Mouse (Mus musculus): ENCODE results near the gene Hat1. TPM values are rescaled to one million over a fixed set of nuclear protein-coding genes. Genes with fewer than 3 reads are reported as not detected.

Gene Hat1
- 0.47 and 0.49 TPM in 2 replicates for polyA plus RNA-seq (2012)

DNA sequence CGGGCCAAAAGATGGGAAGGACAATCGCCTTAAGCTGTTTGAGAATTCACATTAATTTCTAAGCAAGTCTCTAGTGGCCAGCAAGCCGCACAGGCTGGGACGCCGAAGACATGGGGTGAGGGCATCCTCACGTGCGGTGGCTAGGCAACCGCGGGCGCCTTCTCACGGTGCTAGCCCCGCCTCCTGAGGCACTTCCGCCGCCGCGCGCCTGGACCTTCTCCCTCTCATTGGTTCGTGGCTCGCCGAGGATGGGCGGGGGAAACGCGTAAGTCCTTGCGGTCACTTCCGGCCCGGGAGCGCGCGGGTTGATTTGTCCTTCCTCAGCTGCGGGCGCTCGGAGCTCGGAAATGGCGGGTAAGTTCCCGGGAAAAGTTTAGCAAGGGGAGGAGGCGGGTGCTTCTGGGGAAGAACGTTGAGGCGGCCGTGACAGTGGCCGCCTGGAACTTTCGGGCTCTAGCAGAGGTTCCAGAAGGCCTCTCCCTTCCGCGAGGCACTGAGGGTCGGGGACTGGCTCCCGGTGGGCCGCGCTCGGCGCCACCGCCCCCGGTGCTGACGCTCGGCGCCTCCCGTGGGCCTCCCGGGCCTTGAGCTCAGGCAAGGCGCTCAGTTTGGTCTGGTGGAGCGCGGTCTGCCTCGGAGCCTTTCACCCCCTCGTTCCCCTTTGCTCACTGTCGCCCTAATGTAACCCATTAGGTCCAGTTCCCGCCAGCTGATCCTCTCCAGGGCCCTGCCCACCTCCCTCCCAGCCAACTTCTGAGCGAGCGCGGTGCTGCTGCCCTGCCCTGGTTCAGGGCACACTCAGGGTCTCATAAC lies at the start of gene Hat1:
TSS of gene Hat1 (plus strand) at position 8 of the 813 bp plus-strand sequence.
- H3K9me3 ChIP-seq (ENCODE audit: control insufficient read depth, low read length): no peaks in the 10 kb centered on the region
- peak within 1 kb of the TSS; percentile 74 for H3K4me3 ChIP-seq (replicated peaks)
- peaks cover 39% of the 10 kb centered on the region for H3K4me1 ChIP-seq (ENCODE audit: control insufficient read depth)
- no peaks in the 10 kb centered on the region for H3K27me3 ChIP-seq (ENCODE audit: control insufficient read depth)
- TF ChIP-seq TAL1 (IDR thresholded peaks at IDR 0.05; ENCODE audit: low read length): no peak
- no peak for TF ChIP-seq GATA1 (IDR thresholded peaks at IDR 0.05; ENCODE audit: low read length)
- H3K36me3 ChIP-seq (ENCODE audit: control insufficient read depth): peaks cover 31% of the 10 kb centered on the region

DNA sequence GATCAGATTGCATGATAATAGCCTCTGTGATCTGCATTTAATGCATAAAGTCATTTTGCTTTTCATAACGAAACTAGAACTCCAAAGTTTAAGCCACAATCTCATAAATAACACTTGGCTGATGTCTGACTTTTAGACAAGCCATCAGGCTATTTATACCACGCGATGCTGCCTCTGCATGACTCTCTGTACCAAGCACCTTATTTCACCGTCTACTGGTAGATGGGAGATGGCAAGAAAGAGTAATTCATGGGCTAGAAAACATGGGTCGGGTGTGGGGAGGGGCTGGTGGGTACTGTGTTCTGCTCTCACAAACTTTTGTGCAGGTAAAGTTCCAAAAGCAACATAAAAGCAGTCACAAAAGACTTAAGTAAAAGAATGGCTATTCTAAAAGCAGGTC lies 48.6 kb upstream of the Hat1 start:
- TF ChIP-seq TAL1 (IDR thresholded peaks at IDR 0.05; ENCODE audit: low read length) (no peak), GATA1 (IDR thresholded peaks at IDR 0.05; ENCODE audit: low read length) (no peak)
- peaks cover 42% of the 10 kb centered on the region for H3K36me3 ChIP-seq (ENCODE audit: control insufficient read depth)

DNA sequence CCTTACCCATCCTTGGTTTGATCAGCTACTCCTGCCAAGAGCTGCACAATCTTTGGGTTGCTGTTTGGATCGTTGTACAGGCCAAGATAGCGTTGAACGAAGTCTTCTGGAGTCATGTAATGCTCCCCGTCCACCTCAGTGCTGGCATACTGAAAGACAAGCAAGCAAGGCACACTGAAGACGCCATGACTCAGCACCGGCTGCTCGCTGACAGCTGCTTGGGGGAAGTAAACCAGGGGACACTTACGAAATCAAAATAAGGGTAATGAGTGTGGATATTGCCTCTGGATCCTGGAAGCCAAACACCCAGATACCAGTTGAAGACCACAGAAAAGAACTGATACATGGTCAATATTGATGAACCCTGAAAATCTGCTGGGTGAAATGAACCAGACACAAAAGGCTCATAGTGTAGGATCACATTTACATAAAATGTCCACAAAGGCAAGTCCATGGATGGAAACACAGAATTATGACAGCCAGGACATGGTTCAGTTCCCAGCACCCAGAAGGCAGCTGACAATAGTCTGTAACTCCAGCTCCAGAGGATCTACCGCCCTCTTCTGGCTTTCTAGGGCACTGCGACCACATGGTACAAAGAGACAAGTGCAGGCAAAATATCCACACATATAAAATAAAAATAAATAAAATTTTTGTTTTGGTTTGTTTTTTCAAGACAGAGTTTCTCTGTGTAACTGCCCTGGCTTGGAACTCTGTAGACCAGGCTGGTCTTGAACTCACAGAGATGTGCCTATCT lies 44.7 kb upstream of the Hat1 start:
- TF ChIP-seq TAL1 (IDR thresholded peaks at IDR 0.05; ENCODE audit: low read length): no peak
- TF ChIP-seq GATA1 (IDR thresholded peaks at IDR 0.05; ENCODE audit: low read length): no peak
- Histone ChIP-seq H3K4me3 (replicated peaks) (no peak overlapping the region), H3K36me3 (ENCODE audit: control insufficient read depth) (peaks cover 35% of the 10 kb centered on the region), H3K4me1 (ENCODE audit: control insufficient read depth) (no peaks in the 10 kb centered on the region; the same call in 1 of the 2 replicates), H3K27me3 (ENCODE audit: control insufficient read depth) (no peaks in the 10 kb centered on the region), H3K9me3 (ENCODE audit: control insufficient read depth, low read length) (peaks cover 6% of the 10 kb centered on the region)

More for the DNA sequence above, 48.6 kb upstream of the Hat1 start:
- no peaks in the 10 kb centered on the region for H3K27me3 ChIP-seq (ENCODE audit: control insufficient read depth)
- H3K4me3 ChIP-seq (replicated peaks): no peak overlapping the region
- peaks cover 6% of the 10 kb centered on the region for H3K4me1 ChIP-seq (ENCODE audit: control insufficient read depth)
- peaks cover 6% of the 10 kb centered on the region for H3K9me3 ChIP-seq (ENCODE audit: control insufficient read depth, low read length)

GRCm38 (mm10) chr2:71347160-71347559 lies 41.6 kb upstream of the Hat1 start:
- peaks cover 6% of the 10 kb centered on the region for H3K9me3 ChIP-seq (ENCODE audit: control insufficient read depth, low read length)
- no peak overlapping the region for H3K4me3 ChIP-seq (replicated peaks)
- H3K27me3 ChIP-seq (ENCODE audit: control insufficient read depth): no peaks in the 10 kb centered on the region
- no peak for TF ChIP-seq TAL1 (IDR thresholded peaks at IDR 0.05; ENCODE audit: low read length)
- TF ChIP-seq GATA1 (IDR thresholded peaks at IDR 0.05; ENCODE audit: low read length): no peak
- no peaks in the 10 kb centered on the region; the same call in 1 of the 2 replicates for H3K4me1 ChIP-seq (ENCODE audit: control insufficient read depth)
- H3K36me3 ChIP-seq (ENCODE audit: control insufficient read depth): peaks cover 20% of the 10 kb centered on the region

DNA sequence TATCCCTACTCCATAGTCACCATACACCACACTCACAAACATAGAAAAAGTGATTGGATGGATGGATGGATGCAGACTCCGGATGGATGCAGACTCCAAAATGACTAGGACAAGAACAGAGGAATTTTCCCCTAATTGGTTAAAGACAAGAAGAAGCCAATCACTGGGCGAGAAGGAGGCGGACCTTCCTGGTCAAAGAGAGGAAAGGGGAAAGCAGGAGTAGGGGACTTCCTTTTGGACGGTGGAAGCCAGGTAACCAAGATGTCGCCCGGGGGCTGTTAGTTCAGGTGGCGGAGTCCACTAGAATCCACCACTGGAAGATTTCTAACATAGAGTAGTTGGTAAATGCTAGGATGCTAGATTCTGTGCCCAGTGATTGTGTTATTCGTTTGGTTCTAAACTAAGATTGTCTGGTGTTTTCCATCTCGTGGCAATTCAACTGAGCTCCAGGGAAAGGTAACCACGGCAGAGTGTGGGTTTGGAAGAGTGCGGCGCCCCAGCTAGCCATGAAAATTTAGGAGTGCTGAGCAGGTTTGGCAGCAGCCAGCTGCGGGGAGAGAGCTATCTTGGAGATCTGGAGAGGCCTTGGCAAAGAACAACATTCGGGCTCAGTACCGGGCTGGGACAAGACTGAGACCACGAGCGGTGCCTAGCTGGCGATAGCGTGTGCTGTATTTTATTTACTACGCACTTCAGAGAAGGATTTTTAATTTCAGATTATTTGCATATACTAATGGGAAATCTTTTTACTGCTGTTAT lies 40.8 kb upstream of the Hat1 start:
- H3K27me3 ChIP-seq (ENCODE audit: control insufficient read depth): no peaks in the 10 kb centered on the region
- no peaks in the 10 kb centered on the region; the same call in 1 of the 2 replicates for H3K4me1 ChIP-seq (ENCODE audit: control insufficient read depth)
- TF ChIP-seq GATA1 (IDR thresholded peaks at IDR 0.05; ENCODE audit: low read length) (no peak), TAL1 (IDR thresholded peaks at IDR 0.05; ENCODE audit: low read length) (no peak)
- peaks cover 13% of the 10 kb centered on the region for H3K36me3 ChIP-seq (ENCODE audit: control insufficient read depth)
- H3K9me3 ChIP-seq (ENCODE audit: control insufficient read depth, low read length): peaks cover 6% of the 10 kb centered on the region
- no peak overlapping the region for H3K4me3 ChIP-seq (replicated peaks)

GRCm38 (mm10) chr2:71349511-71349910 lies 39.2 kb upstream of the Hat1 start:
- peaks cover 10% of the 10 kb centered on the region for H3K4me1 ChIP-seq (ENCODE audit: control insufficient read depth)
- H3K9me3 ChIP-seq (ENCODE audit: control insufficient read depth, low read length): no peaks in the 10 kb centered on the region
- H3K4me3 ChIP-seq (replicated peaks): no peak overlapping the region
- peaks cover 6% of the 10 kb centered on the region for H3K36me3 ChIP-seq (ENCODE audit: control insufficient read depth)
- H3K27me3 ChIP-seq (ENCODE audit: control insufficient read depth): no peaks in the 10 kb centered on the region
- TF ChIP-seq TAL1 (IDR thresholded peaks at IDR 0.05; ENCODE audit: low read length) (no peak), GATA1 (IDR thresholded peaks at IDR 0.05; ENCODE audit: low read length) (no peak)

- TF ChIP-seq TAL1 (IDR thresholded peaks at IDR 0.05; ENCODE audit: low read length) (no peak), GATA1 (IDR thresholded peaks at IDR 0.05; ENCODE audit: low read length) (no peak)
- Histone ChIP-seq H3K27me3 (ENCODE audit: control insufficient read depth) (no peaks in the 10 kb centered on the region), H3K4me3 (replicated peaks) (no peak overlapping the region), H3K9me3 (ENCODE audit: control insufficient read depth, low read length) (no peaks in the 10 kb centered on the region), H3K36me3 (ENCODE audit: control insufficient read depth) (peaks cover 6% of the 10 kb centered on the region), H3K4me1 (ENCODE audit: control insufficient read depth) (peaks cover 10% of the 10 kb centered on the region)
These were observed 38.6 kb upstream of the Hat1 start for GRCm38 (mm10) chr2:71350181-71350580.

DNA sequence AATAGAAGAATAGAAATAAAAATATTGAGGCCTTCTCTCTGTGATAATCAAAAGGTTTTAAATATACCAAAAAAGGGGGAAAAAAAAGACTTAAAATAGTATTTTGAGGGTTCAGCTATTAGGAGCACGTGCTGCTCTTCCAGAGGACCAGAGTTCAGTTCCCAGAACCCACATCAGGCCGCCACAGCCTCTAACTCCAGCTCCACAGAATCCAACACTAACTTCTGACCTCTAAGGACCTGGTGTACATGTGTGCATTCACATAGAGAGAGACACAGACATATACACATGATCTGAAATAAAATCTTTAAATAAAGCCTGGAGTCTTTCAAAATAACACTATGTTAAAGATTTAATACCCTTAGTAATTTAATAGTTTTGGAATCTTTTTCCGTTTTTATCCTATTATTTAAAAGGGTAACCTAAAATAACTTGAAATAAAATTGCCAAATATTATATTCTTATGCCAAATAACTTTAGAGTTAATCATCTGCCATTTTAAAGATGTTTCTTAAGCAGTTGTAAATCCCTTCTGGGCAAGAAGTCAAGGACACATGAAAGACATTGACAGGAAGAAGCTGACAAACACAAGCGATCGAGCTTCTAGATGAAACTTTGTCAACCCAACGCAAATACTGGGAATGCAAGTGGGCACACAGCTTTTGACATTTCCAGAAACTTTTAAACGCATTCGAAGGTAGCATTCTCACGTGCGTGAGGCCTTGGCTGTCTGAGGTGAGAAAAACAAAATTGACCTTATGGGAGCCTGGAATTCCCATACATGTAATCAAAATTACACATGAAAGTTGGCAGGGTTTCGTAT lies 37.6 kb upstream of the Hat1 start:
- Histone ChIP-seq H3K27me3 (ENCODE audit: control insufficient read depth) (no peaks in the 10 kb centered on the region), H3K4me3 (replicated peaks) (no peak overlapping the region), H3K9me3 (ENCODE audit: control insufficient read depth, low read length) (no peaks in the 10 kb centered on the region), H3K36me3 (ENCODE audit: control insufficient read depth) (peaks cover 6% of the 10 kb centered on the region), H3K4me1 (ENCODE audit: control insufficient read depth) (peaks cover 10% of the 10 kb centered on the region)
- TF ChIP-seq GATA1 (IDR thresholded peaks at IDR 0.05; ENCODE audit: low read length) (no peak), TAL1 (IDR thresholded peaks at IDR 0.05; ENCODE audit: low read length) (no peak)
